Mouse (Mus musculus): Measurements from ENCODE around the gene Gtf2ird2. TPM values are rescaled to one million over a fixed set of nuclear protein-coding genes. Genes with fewer than 3 reads are reported as not detected.

The Gtf2ird2 gene
- polyA plus RNA-seq (2014; fragmentation: Nextera tagmentation; extraction: Ambion mirVana), result 6.9 and 8.6 TPM in 2 replicates

DNA sequence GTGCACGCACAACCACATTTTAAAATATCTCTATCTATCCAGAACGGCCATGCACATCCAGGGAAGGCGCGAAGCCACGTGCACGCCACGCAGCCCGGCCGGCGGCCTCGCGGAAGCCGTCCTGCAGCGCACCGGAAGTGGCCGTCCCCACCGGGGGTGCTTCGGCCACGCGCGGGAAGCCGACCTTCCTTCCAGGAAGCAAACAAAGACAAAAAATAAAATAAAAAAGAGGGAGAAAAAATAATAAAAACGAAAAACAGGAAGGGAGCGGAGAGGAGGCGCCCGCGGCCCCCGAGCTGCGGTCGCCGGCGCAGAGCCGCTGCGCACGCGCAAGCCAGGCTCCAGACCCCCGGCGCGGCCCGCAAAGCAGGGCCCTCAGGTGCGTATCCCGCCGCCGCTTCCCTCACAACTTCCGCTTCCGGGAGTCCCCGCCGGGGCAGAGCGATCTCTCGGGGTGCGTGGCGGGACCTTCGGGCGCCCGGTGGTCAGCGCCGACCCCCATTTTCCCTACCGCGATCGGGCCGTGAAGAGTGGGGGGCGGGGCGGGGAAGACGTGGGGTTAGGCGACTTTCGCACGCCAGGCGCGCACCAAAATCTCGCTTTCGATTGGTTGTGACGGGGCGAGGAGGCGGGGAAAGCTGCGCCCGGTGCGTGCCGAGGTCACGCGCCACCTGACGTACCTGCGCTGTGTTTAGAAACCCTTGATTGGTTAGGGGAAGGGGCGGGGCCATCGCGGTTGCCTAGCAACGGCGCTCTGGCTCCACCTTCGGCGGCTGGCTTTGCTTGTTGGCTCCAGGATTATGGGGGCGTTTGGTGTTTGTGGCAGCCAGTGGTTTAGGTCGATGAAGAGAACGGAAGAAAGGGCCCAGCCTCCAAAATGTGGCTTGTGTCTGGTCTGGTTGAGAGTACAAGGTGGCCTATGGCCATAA, at the start of gene Gtf2ird2:
Gene Gtf2ird2 (plus strand): TSS at position 140 of the 929 bp plus-strand sequence.
- H3K27me3 ChIP-seq (ENCODE audit: control insufficient read depth, insufficient read depth, low read length), result no peaks in the 10 kb centered on the region
- H3K9me3 ChIP-seq (ENCODE audit: control insufficient read depth, low read length), result no peaks in the 10 kb centered on the region
- under 1% methylated on average over 91 of the region's 92 CpGs for WGBS
- peak; percentile 92 for ATAC-seq (ENCODE audit: insufficient read depth, low FRiP score, low TSS enrichment)
- peaks cover 12% of the 10 kb centered on the region for H3K4me1 ChIP-seq (ENCODE audit: control insufficient read depth, insufficient read depth, low read length)
- peak within 1 kb of the TSS; percentile 90 for H3K27ac ChIP-seq (ENCODE audit: low read depth, low read length)
- H3K4me2 ChIP-seq (ENCODE audit: low read depth), result peak within 1 kb of the TSS; percentile 69
- no peaks in the 10 kb centered on the region for H3K36me3 ChIP-seq (ENCODE audit: control insufficient read depth, insufficient read depth, low read length)
- H3K9ac ChIP-seq (ENCODE audit: low read length), result peak within 1 kb of the TSS; percentile 92
- peak; percentile 99 for DNase-seq (ENCODE audit: low spot score)
- peak within 1 kb of the TSS; percentile 76 for H3K4me3 ChIP-seq (ENCODE audit: low read depth, low read length)

DNA sequence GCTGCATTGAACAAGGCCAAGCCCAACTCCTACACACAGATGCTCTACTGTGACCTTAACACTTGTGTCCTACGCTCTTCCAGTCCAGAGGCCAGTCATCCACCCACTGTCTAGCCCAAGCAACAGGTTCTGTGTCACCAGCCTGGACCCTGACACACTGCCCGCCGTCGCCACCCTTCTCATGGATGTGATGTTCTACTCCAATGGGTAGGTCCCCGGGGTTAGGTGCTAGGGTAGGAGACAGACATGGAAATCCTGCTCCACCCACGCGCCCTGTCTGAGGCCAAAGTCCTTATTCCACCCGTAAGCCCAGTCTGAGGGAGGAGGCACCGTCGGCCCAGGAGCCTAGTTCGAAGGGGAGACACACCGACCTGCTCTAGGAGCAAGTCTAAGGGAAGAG, 47.8 kb upstream of the Gtf2ird2 start:
- Histone ChIP-seq H3K4me1 (ENCODE audit: control insufficient read depth, insufficient read depth, low read length) (peaks cover 5% of the 10 kb centered on the region; the same call in 1 of the 2 replicates), H3K27ac (ENCODE audit: low read depth, low read length) (no peak overlapping the region), H3K27me3 (ENCODE audit: control insufficient read depth, insufficient read depth, low read length) (no peaks in the 10 kb centered on the region), H3K9me3 (ENCODE audit: control insufficient read depth, low read length) (no peaks in the 10 kb centered on the region), H3K4me2 (ENCODE audit: low read depth) (no peak overlapping the region), H3K4me3 (ENCODE audit: low read depth, low read length) (no peak overlapping the region), H3K9ac (ENCODE audit: low read length) (no peak overlapping the region), H3K36me3 (ENCODE audit: control insufficient read depth, insufficient read depth, low read length) (peaks cover 10% of the 10 kb centered on the region)
- DNase-seq (ENCODE audit: low spot score), result no peak
- no peak for ATAC-seq (ENCODE audit: insufficient read depth, low FRiP score, low TSS enrichment)
- 97% methylated on average over 12 of the region's 12 CpGs for WGBS

DNA sequence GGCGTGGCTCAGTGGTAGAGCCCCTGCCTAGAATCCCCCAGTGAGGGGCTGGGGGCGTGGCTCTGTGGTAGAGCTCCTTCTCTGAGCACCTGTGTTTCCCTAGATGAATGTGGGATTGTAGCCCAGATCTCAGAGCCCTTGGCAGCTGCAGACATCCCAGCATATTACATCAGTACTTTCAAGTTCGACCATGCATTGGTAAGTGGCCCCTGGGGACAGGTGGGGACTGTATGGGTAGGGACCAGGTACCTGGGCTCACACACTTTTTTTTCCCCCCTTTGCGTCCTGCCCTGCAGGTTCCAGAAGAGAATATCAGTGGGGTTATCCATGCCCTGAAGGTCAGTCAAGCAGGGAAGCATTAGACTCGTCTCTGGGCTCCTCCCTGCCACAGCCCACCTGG, 45.9 kb upstream of the Gtf2ird2 start:
- Histone ChIP-seq H3K9me3 (ENCODE audit: control insufficient read depth, low read length) (no peaks in the 10 kb centered on the region), H3K27me3 (ENCODE audit: control insufficient read depth, insufficient read depth, low read length) (no peaks in the 10 kb centered on the region), H3K4me1 (ENCODE audit: control insufficient read depth, insufficient read depth, low read length) (no peaks in the 10 kb centered on the region), H3K27ac (ENCODE audit: low read depth, low read length) (no peak overlapping the region), H3K4me3 (ENCODE audit: low read depth, low read length) (no peak overlapping the region), H3K36me3 (ENCODE audit: control insufficient read depth, insufficient read depth, low read length) (peaks cover 6% of the 10 kb centered on the region; the same call in 1 of the 2 replicates), H3K4me2 (ENCODE audit: low read depth) (no peak overlapping the region), H3K9ac (ENCODE audit: low read length) (no peak overlapping the region)
- no peak for DNase-seq (ENCODE audit: low spot score)
- WGBS, result 93% methylated on average over 5 of the region's 5 CpGs
- no peak for ATAC-seq (ENCODE audit: insufficient read depth, low FRiP score, low TSS enrichment)

DNA sequence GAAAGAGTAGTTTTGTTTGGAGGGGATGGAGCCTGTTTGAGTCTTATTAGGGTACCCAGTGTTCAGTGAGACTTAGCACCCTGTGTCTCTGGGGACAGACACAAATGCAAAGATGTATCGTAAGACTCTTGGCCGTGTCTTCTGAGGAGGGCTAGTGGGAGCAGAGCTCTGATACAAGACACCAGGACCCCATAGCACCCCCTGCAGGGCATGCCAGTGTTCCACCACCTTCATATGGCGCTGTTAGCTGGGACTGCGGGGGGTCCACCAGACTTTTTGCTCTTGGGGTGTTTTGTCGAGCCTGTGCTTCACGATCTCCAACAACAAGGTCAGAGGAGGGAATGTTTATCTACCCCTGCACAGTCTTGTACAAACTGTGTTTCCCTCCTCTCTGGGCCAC, 44.4 kb upstream of the Gtf2ird2 start:
- Histone ChIP-seq H3K4me3 (ENCODE audit: low read depth, low read length) (no peak overlapping the region), H3K36me3 (ENCODE audit: control insufficient read depth, insufficient read depth, low read length) (peaks cover 6% of the 10 kb centered on the region; the same call in 1 of the 2 replicates), H3K27me3 (ENCODE audit: control insufficient read depth, insufficient read depth, low read length) (no peaks in the 10 kb centered on the region), H3K4me2 (ENCODE audit: low read depth) (no peak overlapping the region), H3K4me1 (ENCODE audit: control insufficient read depth, insufficient read depth, low read length) (no peaks in the 10 kb centered on the region), H3K9me3 (ENCODE audit: control insufficient read depth, low read length) (no peaks in the 10 kb centered on the region), H3K9ac (ENCODE audit: low read length) (no peak overlapping the region), H3K27ac (ENCODE audit: low read depth, low read length) (no peak overlapping the region)
- ATAC-seq (ENCODE audit: insufficient read depth, low FRiP score, low TSS enrichment) (no peak), DNase-seq (ENCODE audit: low spot score) (no peak)
- WGBS, result 85% methylated on average over 6 of the region's 6 CpGs

DNA sequence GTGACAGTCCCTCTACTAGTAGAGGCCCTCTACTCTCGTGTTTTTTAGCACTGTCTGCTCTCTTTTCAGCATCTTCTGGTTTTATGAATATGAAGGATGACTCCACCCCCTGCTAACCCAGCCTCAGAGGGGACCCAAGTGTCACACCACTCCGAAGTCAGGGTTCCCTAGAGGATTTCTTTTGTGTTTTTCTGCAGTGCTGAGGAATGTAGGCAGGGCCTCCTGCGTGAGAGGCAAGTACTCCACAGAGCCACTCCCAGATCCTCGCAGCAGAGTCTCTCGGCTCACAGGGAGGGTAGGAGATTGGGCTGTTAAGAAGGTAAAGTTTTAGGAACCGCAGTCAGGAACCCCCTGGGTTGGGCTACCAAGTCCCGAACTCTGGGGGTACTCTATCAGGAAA, 42.6 kb upstream of the Gtf2ird2 start:
- Histone ChIP-seq H3K4me1 (ENCODE audit: control insufficient read depth, insufficient read depth, low read length) (no peaks in the 10 kb centered on the region), H3K27me3 (ENCODE audit: control insufficient read depth, insufficient read depth, low read length) (no peaks in the 10 kb centered on the region), H3K4me2 (ENCODE audit: low read depth) (no peak overlapping the region), H3K27ac (ENCODE audit: low read depth, low read length) (no peak overlapping the region), H3K4me3 (ENCODE audit: low read depth, low read length) (no peak overlapping the region), H3K9ac (ENCODE audit: low read length) (no peak overlapping the region), H3K36me3 (ENCODE audit: control insufficient read depth, insufficient read depth, low read length) (peaks cover 4% of the 10 kb centered on the region; the same call in 1 of the 2 replicates), H3K9me3 (ENCODE audit: control insufficient read depth, low read length) (no peaks in the 10 kb centered on the region)
- 77% methylated on average over 7 of the region's 7 CpGs for WGBS
- DNase-seq (ENCODE audit: low spot score) (no peak), ATAC-seq (ENCODE audit: insufficient read depth, low FRiP score, low TSS enrichment) (no peak)

DNA sequence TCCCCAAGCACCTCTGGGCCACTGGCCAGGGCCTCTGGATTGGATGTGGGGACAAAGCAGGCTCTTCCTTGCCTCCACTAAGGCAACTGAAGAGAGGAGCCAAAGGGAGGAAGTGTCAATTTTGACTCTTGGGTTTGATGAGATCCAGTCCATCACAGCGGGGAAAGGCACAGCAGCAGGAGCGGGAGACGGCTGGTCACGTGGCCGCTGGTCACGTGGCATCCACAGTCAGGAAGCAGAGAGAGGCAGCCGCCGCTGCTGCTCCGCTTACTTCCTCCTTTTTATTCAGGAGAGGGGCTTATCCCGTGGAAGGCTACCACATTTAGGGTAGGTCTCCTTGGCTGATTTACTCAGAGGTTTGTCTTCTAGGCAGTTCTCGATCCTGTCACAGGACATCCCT, 41.4 kb upstream of the Gtf2ird2 start:
- Histone ChIP-seq H3K9ac (ENCODE audit: low read length) (no peak overlapping the region), H3K4me2 (ENCODE audit: low read depth) (no peak overlapping the region), H3K36me3 (ENCODE audit: control insufficient read depth, insufficient read depth, low read length) (peaks cover 4% of the 10 kb centered on the region), H3K27ac (ENCODE audit: low read depth, low read length) (no peak overlapping the region), H3K27me3 (ENCODE audit: control insufficient read depth, insufficient read depth, low read length) (no peaks in the 10 kb centered on the region), H3K9me3 (ENCODE audit: control insufficient read depth, low read length) (no peaks in the 10 kb centered on the region), H3K4me3 (ENCODE audit: low read depth, low read length) (no peak overlapping the region), H3K4me1 (ENCODE audit: control insufficient read depth, insufficient read depth, low read length) (no peaks in the 10 kb centered on the region)
- 81% methylated on average over 11 of the region's 11 CpGs for WGBS
- ATAC-seq (ENCODE audit: insufficient read depth, low FRiP score, low TSS enrichment), result no peak
- DNase-seq (ENCODE audit: low spot score), result no peak

DNA sequence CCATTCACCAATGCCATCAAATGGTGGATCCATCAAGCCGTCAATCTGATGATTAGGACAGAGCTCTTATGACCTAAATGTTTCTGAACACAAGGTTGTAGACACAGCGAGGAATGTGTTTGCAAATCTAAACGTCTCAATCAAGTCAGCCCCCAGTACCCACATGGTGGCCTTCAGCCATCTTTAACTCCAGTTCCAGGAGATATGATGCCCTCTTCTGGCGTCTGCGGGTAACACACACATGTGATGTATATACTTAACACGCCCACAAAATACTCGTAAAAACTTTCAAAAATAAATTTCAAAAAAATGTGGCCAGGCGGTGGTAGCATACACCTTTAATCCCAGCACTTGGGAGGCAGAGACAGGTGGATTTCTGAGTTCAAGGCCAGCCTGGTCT, 38.8 kb upstream of the Gtf2ird2 start:
- Histone ChIP-seq H3K4me2 (ENCODE audit: low read depth) (no peak overlapping the region), H3K4me1 (ENCODE audit: control insufficient read depth, insufficient read depth, low read length) (no peaks in the 10 kb centered on the region), H3K36me3 (ENCODE audit: control insufficient read depth, insufficient read depth, low read length) (peaks cover 4% of the 10 kb centered on the region), H3K9ac (ENCODE audit: low read length) (no peak overlapping the region), H3K27ac (ENCODE audit: low read depth, low read length) (no peak overlapping the region), H3K4me3 (ENCODE audit: low read depth, low read length) (no peak overlapping the region), H3K27me3 (ENCODE audit: control insufficient read depth, insufficient read depth, low read length) (no peaks in the 10 kb centered on the region), H3K9me3 (ENCODE audit: control insufficient read depth, low read length) (no peaks in the 10 kb centered on the region)
- no peak for DNase-seq (ENCODE audit: low spot score)
- WGBS, result 94% methylated on average over 8 of the region's 8 CpGs
- no peak for ATAC-seq (ENCODE audit: insufficient read depth, low FRiP score, low TSS enrichment)

DNA sequence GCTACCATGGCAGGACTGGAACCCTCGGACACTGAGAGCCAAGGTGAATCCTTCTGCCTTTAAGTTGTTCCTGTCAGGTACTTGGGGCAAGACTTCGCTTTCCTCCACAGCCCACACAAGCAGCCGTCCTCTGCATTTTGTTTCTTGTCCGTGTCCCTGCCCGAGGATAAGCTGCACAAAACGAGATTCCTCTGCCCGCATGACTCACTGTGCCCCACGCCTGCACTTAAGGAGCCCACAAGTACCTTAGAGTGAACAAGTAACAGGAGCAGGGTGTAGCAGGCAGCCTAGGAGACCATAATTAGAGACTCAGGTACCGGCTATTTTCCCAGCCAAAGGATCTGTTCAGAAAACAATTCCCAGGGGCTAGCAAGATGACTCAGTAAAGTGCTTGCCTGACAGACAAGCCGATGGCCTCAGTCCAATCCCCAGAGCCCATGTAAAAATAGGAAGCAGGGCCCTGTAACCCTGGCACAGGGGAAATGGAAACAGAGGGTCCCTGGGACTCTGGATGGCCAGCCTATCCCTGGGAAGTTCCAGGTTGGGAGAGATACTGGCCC, 36.5 kb upstream of the Gtf2ird2 start:
- H3K27me3 ChIP-seq (ENCODE audit: control insufficient read depth, insufficient read depth, low read length), result no peaks in the 10 kb centered on the region
- DNase-seq (ENCODE audit: low spot score), result no peak
- WGBS, result 94% methylated on average over 10 of the region's 10 CpGs
- H3K9ac ChIP-seq (ENCODE audit: low read length), result no peak overlapping the region
- no peak overlapping the region for H3K27ac ChIP-seq (ENCODE audit: low read depth, low read length)
- peaks cover 3% of the 10 kb centered on the region for H3K36me3 ChIP-seq (ENCODE audit: control insufficient read depth, insufficient read depth, low read length)
- H3K4me3 ChIP-seq (ENCODE audit: low read depth, low read length), result no peak overlapping the region
- no peak overlapping the region for H3K4me2 ChIP-seq (ENCODE audit: low read depth)
- no peaks in the 10 kb centered on the region for H3K9me3 ChIP-seq (ENCODE audit: control insufficient read depth, low read length)
- no peak for ATAC-seq (ENCODE audit: insufficient read depth, low FRiP score, low TSS enrichment)
- H3K4me1 ChIP-seq (ENCODE audit: control insufficient read depth, insufficient read depth, low read length), result no peaks in the 10 kb centered on the region

DNA sequence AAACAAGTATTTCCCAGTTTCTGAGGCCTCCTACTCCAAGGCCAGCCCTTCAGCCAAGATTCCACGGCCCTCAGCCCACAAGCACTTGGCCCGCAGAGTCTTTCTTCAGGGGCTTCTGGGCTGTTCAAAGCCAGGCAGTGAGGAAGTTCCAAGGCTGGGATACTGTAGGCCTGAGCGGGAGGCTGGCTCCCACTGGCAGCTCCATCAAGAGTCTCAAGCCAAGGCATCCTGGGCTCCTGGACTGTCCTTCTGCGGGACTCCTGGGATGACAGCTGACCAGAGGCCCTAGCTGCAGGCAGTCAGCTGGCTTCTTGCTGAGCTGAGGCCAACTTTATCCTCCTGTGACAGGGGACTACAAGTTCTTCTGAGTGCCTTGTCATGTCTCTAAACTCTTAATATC, 35.7 kb upstream of the Gtf2ird2 start:
- no peaks in the 10 kb centered on the region for H3K27me3 ChIP-seq (ENCODE audit: control insufficient read depth, insufficient read depth, low read length)
- no peaks in the 10 kb centered on the region for H3K4me1 ChIP-seq (ENCODE audit: control insufficient read depth, insufficient read depth, low read length)
- ATAC-seq (ENCODE audit: insufficient read depth, low FRiP score, low TSS enrichment), result no peak
- no peak for DNase-seq (ENCODE audit: low spot score)
- no peak overlapping the region for H3K9ac ChIP-seq (ENCODE audit: low read length)
- whole genome bisulfite sequencing, result 92% methylated on average over 4 of the region's 4 CpGs
- peaks cover 2% of the 10 kb centered on the region for H3K36me3 ChIP-seq (ENCODE audit: control insufficient read depth, insufficient read depth, low read length)
- no peaks in the 10 kb centered on the region for H3K9me3 ChIP-seq (ENCODE audit: control insufficient read depth, low read length)
- no peak overlapping the region for H3K4me3 ChIP-seq (ENCODE audit: low read depth, low read length)
- H3K4me2 ChIP-seq (ENCODE audit: low read depth), result no peak overlapping the region
- H3K27ac ChIP-seq (ENCODE audit: low read depth, low read length), result no peak overlapping the region

Data from neural tube, embryonic 11.5 days (tissue).